30 mouse cellular contexts compared by ENCODE assay signal in the genomic region with DNA sequence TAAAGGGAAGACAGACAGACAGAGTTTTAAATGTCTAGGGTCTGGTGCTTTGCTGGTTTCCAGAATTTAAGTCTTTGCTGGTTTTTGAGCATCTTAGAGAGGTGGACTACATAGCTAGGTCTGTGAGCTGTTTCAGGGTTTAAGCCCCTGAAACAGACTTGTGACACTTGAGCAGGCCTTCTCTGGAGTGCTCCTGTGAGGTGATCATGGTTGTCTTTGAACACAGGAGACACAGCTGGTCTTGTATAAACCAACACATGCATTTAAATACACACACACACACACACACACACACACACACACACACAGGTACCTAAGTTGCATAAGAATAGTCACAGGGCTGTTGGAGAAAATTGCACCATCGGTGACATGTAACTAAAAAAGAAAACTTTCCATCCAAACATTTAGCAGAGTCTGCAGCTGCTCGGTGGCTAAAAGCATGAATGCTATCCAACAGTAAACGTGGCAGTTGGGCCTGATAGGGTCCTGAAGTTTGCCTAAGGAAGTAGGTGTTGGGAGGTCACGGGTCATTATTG. TPM values are rescaled to one million over a fixed set of nuclear protein-coding genes. Genes with fewer than 3 reads are reported as not detected.
DNase-seq lines count a peak whose midpoint lies in the region; ATAC-seq and TF ChIP-seq lines count a peak whose summit lies in the region.
"Had no signal": no experiment of that assay in that cellular context is flagged by ENCODE, and none has a peak within 500 bp of the region (broad histone marks: within the 10 kb centered on the region; RNA-seq: fewer than 3 reads in every experiment).

No protein-coding gene starts in this region.

- H3K4me1 ChIP-seq in liver, adult 2 months (ENCODE audit: control insufficient read depth, insufficient read depth, low read length), result peaks cover 40% of the 10 kb centered on the region
- peaks cover 14% of the 10 kb centered on the region; the same call in 1 of the 2 replicates for H3K4me1 ChIP-seq in lung, postnatal 0 days (ENCODE audit: insufficient read depth, low read depth, low read length)
- H3K4me1 ChIP-seq in liver, embryonic 16.5 days (ENCODE audit: control insufficient read depth, low read depth, low read length), result peaks cover 8% of the 10 kb centered on the region; the same call in 1 of the 2 replicates
- H3K4me1 ChIP-seq: forebrain, embryonic 12.5 days; hindbrain, embryonic 15.5 days; kidney, embryonic 15.5 days; limb, embryonic 15.5 days; neural tube, embryonic 15.5 days had no signal

- H3K9ac ChIP-seq in liver, adult 2 months (ENCODE audit: low read depth, low read length), result peak overlapping the region; percentile 13; the same call in 1 of the 2 replicates
- H3K9ac ChIP-seq in lung, postnatal 0 days (replicated peaks; ENCODE audit: low read depth), result no peak overlapping the region
- no peak overlapping the region for H3K9ac ChIP-seq in liver, embryonic 16.5 days (ENCODE audit: low read depth, low read length)
- H3K9ac ChIP-seq: forebrain, embryonic 12.5 days; forebrain, postnatal 0 days; heart, embryonic 12.5 days; hindbrain, embryonic 15.5 days; kidney, embryonic 15.5 days; limb, embryonic 15.5 days; neural tube, embryonic 15.5 days had no signal

- TF ChIP-seq CTCF in liver, adult 2 months (IDR thresholded peaks at IDR 0.05; ENCODE audit: low read depth, low read length), result no peak
- no peak for TF ChIP-seq CTCF in lung, postnatal 0 days (IDR thresholded peaks at IDR 0.05)

- no peaks in the 10 kb centered on the region for H3K27me3 ChIP-seq in liver, adult 2 months (ENCODE audit: control insufficient read depth, insufficient read depth, low read length)
- no peaks in the 10 kb centered on the region for H3K27me3 ChIP-seq in lung, postnatal 0 days (replicated peaks; ENCODE audit: insufficient read depth, low read length)
- H3K27me3 ChIP-seq in liver, embryonic 16.5 days (ENCODE audit: control insufficient read depth, insufficient read depth, low read depth, low read length), result no peaks in the 10 kb centered on the region
- H3K27me3 ChIP-seq: heart, embryonic 12.5 days; hindbrain, embryonic 15.5 days; kidney, embryonic 15.5 days; limb, embryonic 15.5 days; neural tube, embryonic 15.5 days had no signal

- no peak overlapping the region for H3K4me3 ChIP-seq in liver, adult 2 months (ENCODE audit: insufficient read depth, low read depth, low read length)
- no peak overlapping the region for H3K4me3 ChIP-seq in lung, postnatal 0 days (ENCODE audit: low read depth, low read length)
- no peak overlapping the region for H3K4me3 ChIP-seq in liver, embryonic 16.5 days (ENCODE audit: low read depth, low read length)
- H3K4me3 ChIP-seq: forebrain, embryonic 12.5 days; heart, adult 2 months; heart, embryonic 12.5 days; hindbrain, embryonic 15.5 days; kidney, embryonic 15.5 days; layer of hippocampus, adult 2 months; limb, embryonic 10.5 days; limb, embryonic 15.5 days; neural tube, embryonic 15.5 days had no signal

- 11% methylated on average over 4 of the region's 4 CpGs for WGBS in liver, adult 2 months
- WGBS in lung, postnatal 0 days, result 31% methylated on average over 4 of the region's 4 CpGs
- WGBS in liver, embryonic 16.5 days (ENCODE audit: insufficient replicate concordance), result 45% methylated on average over 4 of the region's 4 CpGs

- TF ChIP-seq POLR2A in liver, adult 2 months (IDR thresholded peaks at IDR 0.05; ENCODE audit: extremely low read depth, insufficient read depth, low read length), result no peak

- peak; percentile 81 for DNase-seq in liver, adult 2 months (ENCODE audit: extremely low read depth, low read depth, low spot score)
- no peak for DNase-seq in liver
- peak; percentile 50 for DNase-seq in lung, postnatal 0 days (ENCODE audit: low spot score)
- no peak for DNase-seq in lung, postnatal 4 days
- DNase-seq in right cerebral cortex, postnatal 10 days (ENCODE audit: low spot score in 2 of 2), result no peak
- no peak for DNase-seq in retina, embryonic 14.5 days (ENCODE audit: low spot score)
- DNase-seq: cerebellum, adult 2 months; forebrain, postnatal 0 days; layer of hippocampus, postnatal 36 days; midbrain, embryonic 14.5 days; spleen, adult 18-20 months; thymus, adult 18-20 months; thymus, postnatal 25 days had no signal

- 0 out of 2 replicates have a peak, but pooled peaks cover 1% of the 10 kb centered on the region for H3K36me3 ChIP-seq in liver, adult 2 months (ENCODE audit: control insufficient read depth, insufficient read depth, low read length)
- no peaks in the 10 kb centered on the region for H3K36me3 ChIP-seq in lung, postnatal 0 days (ENCODE audit: insufficient read depth, low read length)
- H3K36me3 ChIP-seq in liver, embryonic 16.5 days (ENCODE audit: control insufficient read depth, insufficient read depth), result no peaks in the 10 kb centered on the region
- H3K36me3 ChIP-seq: forebrain, embryonic 12.5 days; heart, embryonic 12.5 days; hindbrain, embryonic 15.5 days; limb, embryonic 10.5 days; limb, embryonic 15.5 days; neural tube, embryonic 15.5 days had no signal

- no peak overlapping the region for H3K4me2 ChIP-seq in lung, postnatal 0 days (replicated peaks; ENCODE audit: low read depth, low read length)
- H3K4me2 ChIP-seq in liver, embryonic 16.5 days (ENCODE audit: low read depth, low read length), result no peak overlapping the region
- H3K4me2 ChIP-seq: forebrain, embryonic 12.5 days; hindbrain, embryonic 15.5 days; kidney, embryonic 15.5 days; limb, embryonic 15.5 days; neural tube, embryonic 15.5 days had no signal

- H3K9me3 ChIP-seq in lung, postnatal 0 days (ENCODE audit: low read length), result no peaks in the 10 kb centered on the region
- H3K9me3 ChIP-seq in liver, embryonic 16.5 days (replicated peaks; ENCODE audit: control insufficient read depth, low read length), result no peaks in the 10 kb centered on the region
- H3K9me3 ChIP-seq: forebrain, embryonic 12.5 days; heart, embryonic 12.5 days; hindbrain, embryonic 15.5 days; kidney, embryonic 15.5 days; limb, embryonic 10.5 days; limb, embryonic 15.5 days; neural tube, embryonic 15.5 days had no signal

- TF ChIP-seq EP300 in lung, postnatal 0 days (IDR thresholded peaks at IDR 0.05), result peak; percentile 13; the same call in 1 of the 2 replicates

- H3K27ac ChIP-seq in liver, adult 2 months (replicated peaks; ENCODE audit: insufficient read depth, low read depth, low read length), result peak overlapping the region; percentile 70
- peak overlapping the region; percentile 89 for H3K27ac ChIP-seq in lung, postnatal 0 days (ENCODE audit: low read length)
- H3K27ac ChIP-seq in liver, embryonic 16.5 days (ENCODE audit: low read length), result peak overlapping the region; percentile 56; the same call in 1 of the 2 replicates
- H3K27ac ChIP-seq: forebrain, embryonic 12.5 days; heart, adult 2 months; hindbrain, embryonic 15.5 days; kidney, embryonic 15.5 days; layer of hippocampus, adult 2 months; limb, embryonic 10.5 days; limb, embryonic 15.5 days; neural tube, embryonic 15.5 days had no signal

- H3K79me2 ChIP-seq in liver, adult 2 months (ENCODE audit: control insufficient read depth, insufficient read depth, low read length), result no peaks in the 10 kb centered on the region

- no peak for ATAC-seq in lung, postnatal 0 days
- no peak for ATAC-seq in liver, embryonic 16.5 days (ENCODE audit: low read depth)
- ATAC-seq: CD4-positive, CD25-positive, alpha-beta regulatory T cell, adult 4 months; forebrain, postnatal 0 days; inflammation-experienced regulatory T-cells, adult 6 months had no signal

RNA-seq across cellular contexts. Expression of gene Hnf1b, which starts 28.6 kb away (rescaled TPM):
- total RNA-seq in liver, adult 2 months (2014; rRNA removed), result 2.2 and 2.4 TPM in 2 replicates
- polyA plus RNA-seq in liver, adult 2 months (2012; rRNA removed), result 13.7 and 14.9 TPM in 2 replicates
- 9.0 and 11.4 TPM in 2 replicates for polyA plus RNA-seq in lung, postnatal 0 days (2015; fragmentation: Nextera tagmentation; extraction: Ambion mirVana)
- 4.6 and 5.9 TPM in 2 replicates for polyA plus RNA-seq in liver, embryonic 16.5 days (2015; fragmentation: Nextera tagmentation; extraction: Ambion mirVana)
- total RNA-seq: forebrain, postnatal 0 days; gastrocnemius, adult 8-10 months; heart, adult 2 months; hematopoietic stem cell, adult 5-6 weeks; monocyte, adult 5-6 weeks had no signal
- polyA plus RNA-seq: CD4-positive, CD25-positive, alpha-beta regulatory T cell, adult 4 months; embryonic facial prominence, embryonic 14.5 days; forebrain, embryonic 12.5 days; heart, postnatal 0 days; inflammation-experienced regulatory T-cells, adult 6 months; limb, embryonic 10.5 days had no signal

Comparison
In these comparisons a context has a peak if more than half of its experiments do, and no peak if none do; other contexts are left out.
1. DNase-seq: peak in liver, adult 2 months (single experiment) and lung, postnatal 0 days (single experiment); none in liver (single experiment), lung, postnatal 4 days (0 of 2), right cerebral cortex, postnatal 10 days (0 of 2) and retina, embryonic 14.5 days (single experiment).
2. Peak in every context shown above with its lines, with median percentiles within 50 percentile points of each other: H3K27ac ChIP-seq.